Mouse (Mus musculus) olfactory bulb, adult 2 months (tissue): ENCODE data around the gene Slc30a4. TPM values are rescaled to one million over a fixed set of nuclear protein-coding genes. Genes with fewer than 3 reads are reported as not detected.

Source experiments
- H3K27ac ChIP-seq: fragments of 200-500 bp; 2 replicates; pipeline ENCODE4 v1.5.1; 2012; ENCODE audit warnings: low read depth, low read length; ENCODE audit not compliant: insufficient read depth
- H3K4me1 ChIP-seq: fragments of 200-500 bp; 2 replicates; pipeline ENCODE4 v1.6.1; 2012; ENCODE audit warnings: low read length; ENCODE audit not compliant: control insufficient read depth, insufficient read depth
- H3K4me3 ChIP-seq: fragments of 200-500 bp; 2 replicates; pipeline ENCODE4 v1.5.1; 2012; ENCODE audit warnings: mild to moderate bottlenecking, low read depth, low read length, moderate library complexity; ENCODE audit not compliant: insufficient read depth
- CTCF ChIP-seq: fragments of 200-500 bp; IDR thresholded peaks from 2 replicates; pipeline ENCODE4 v1.5.1; 2012; ENCODE audit warnings: low read depth, mild to moderate bottlenecking, low read length, moderate library complexity; ENCODE audit not compliant: insufficient read depth
- POLR2A ChIP-seq: fragments of 200-500 bp; IDR thresholded peaks from 2 replicates; pipeline ENCODE4 v1.6.1; 2012; ENCODE audit warnings: mild to moderate bottlenecking, low read depth, low read length, moderate library complexity; ENCODE audit not compliant: insufficient read depth
- WGBS: fragments of 180-500 bp; shearing (Covaris S2); methylation state at CpG from one replicate; pipeline ENCODE4 v1.1.7; 2018; 5-methylcytosine and 5-hydroxymethylcytosine counted together
- polyA plus RNA-seq: library from polyadenylated mRNA; stranded (reverse); fragments of >200 nt; gene quantifications from 2 replicates; pipeline ENCODE4 v1.2.4, GENCODE M21; 2012; ENCODE audit warnings: low replicate concordance; ENCODE audit not compliant: missing spikeins, insufficient read depth, insufficient read length

The Slc30a4 gene
- polyA plus RNA-seq, 1 experiment: not detected

GRCm38 (mm10) chr2:122665253-122665972 is 37.0 kb downstream of the Slc30a4 start:
- no peak overlapping the region for H3K27ac ChIP-seq
- peaks cover 3% of the 10 kb centered on the region; the same call in 1 of the 2 replicates for H3K4me1 ChIP-seq
- 49% methylated on average over 6 of the region's 6 CpGs for WGBS
- no peak overlapping the region for H3K4me3 ChIP-seq
- no peak for TF ChIP-seq CTCF
- no peak for TF ChIP-seq POLR2A

GRCm38 (mm10) chr2:122659825-122660224 is 42.6 kb downstream of the Slc30a4 start:
- H3K4me3 ChIP-seq: no peak overlapping the region
- WGBS: 87% methylated on average over 7 of the region's 7 CpGs
- no peak for TF ChIP-seq CTCF
- no peaks in the 10 kb centered on the region for H3K4me1 ChIP-seq
- no peak overlapping the region for H3K27ac ChIP-seq

DNA sequence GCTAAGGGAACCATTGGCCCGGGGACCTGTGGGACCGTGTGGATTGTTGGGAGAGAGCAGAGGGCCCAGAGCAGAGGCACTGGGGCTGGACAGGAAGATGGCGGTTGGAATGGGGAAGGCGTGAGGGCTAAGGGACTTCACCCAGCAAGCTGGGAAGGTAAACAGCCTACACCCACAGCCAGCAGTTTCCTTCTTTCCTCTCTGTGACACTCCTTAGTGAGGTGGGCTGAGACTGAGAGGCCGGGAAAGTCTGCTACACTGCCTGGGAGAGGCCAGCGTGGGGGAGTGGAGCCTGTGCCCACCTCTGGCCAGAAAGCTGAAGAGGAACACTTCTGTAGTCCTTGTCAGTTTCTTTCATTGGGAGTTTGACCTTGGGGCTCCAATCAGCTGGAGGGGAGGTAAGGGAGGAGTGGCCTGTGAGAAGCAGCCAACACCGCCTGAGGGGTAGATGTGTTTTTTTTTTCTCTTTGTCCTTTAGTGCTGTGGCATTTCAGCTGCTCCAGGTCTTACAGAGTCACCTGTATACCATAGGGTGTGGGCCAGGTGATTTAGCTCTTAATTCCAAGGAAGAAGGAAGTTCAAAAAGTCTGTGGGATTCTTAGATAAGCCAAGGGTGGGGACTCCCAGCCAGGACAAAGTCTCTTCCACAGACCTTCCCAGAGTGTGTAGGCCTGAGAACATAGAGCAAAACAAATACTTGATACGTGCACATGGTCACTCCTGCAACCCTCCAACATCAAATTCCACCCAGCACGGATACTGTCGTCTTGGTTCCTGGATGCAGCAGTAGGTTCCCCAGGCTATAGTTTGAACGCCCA is 44.5 kb downstream of the Slc30a4 start:
- no peak overlapping the region for H3K4me3 ChIP-seq
- TF ChIP-seq CTCF (no peak), POLR2A (no peak)
- WGBS: 93% methylated on average over 11 of the region's 11 CpGs
- no peaks in the 10 kb centered on the region for H3K4me1 ChIP-seq
- no peak overlapping the region for H3K27ac ChIP-seq

DNA sequence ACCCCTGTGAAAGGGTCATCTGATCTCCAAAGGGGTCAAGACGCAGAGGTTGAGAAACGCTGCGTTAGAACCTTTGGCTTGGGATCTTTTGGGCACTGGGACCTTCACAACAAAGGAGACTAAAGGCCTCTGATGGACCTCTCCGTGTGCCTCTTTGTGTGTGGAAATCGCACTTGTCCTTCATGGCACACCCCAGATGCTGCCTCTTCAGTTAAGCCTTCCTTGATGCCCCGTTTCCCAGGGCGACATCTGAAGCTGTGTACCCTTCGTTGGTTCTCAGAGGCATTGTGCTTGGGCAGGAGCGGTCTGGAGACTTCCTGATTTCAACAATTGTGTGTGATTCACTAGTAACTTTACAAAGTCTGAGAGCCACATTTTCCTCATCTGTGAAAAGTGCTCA is 45.7 kb downstream of the Slc30a4 start:
- 80% methylated on average over 9 of the region's 9 CpGs for WGBS
- no peak for TF ChIP-seq CTCF
- TF ChIP-seq POLR2A: no peak
- no peaks in the 10 kb centered on the region; the same call in 1 of the 2 replicates for H3K4me1 ChIP-seq
- no peak overlapping the region for H3K4me3 ChIP-seq
- H3K27ac ChIP-seq: no peak overlapping the region

- H3K27ac ChIP-seq: no peak overlapping the region
- H3K4me1 ChIP-seq: no peaks in the 10 kb centered on the region; the same call in 1 of the 2 replicates
- whole genome bisulfite sequencing: 69% methylated on average over 2 of the region's 2 CpGs
- no peak overlapping the region for H3K4me3 ChIP-seq
- TF ChIP-seq CTCF: no peak
- no peak for TF ChIP-seq POLR2A
Measured at GRCm38 (mm10) chr2:122656052-122656451, 46.4 kb downstream of the Slc30a4 start.

- no peak overlapping the region for H3K4me3 ChIP-seq
- H3K4me1 ChIP-seq: no peaks in the 10 kb centered on the region; the same call in 1 of the 2 replicates
- TF ChIP-seq CTCF: no peak
- no peak for TF ChIP-seq POLR2A
- WGBS: 74% methylated on average over 17 of the region's 17 CpGs
- no peak overlapping the region for H3K27ac ChIP-seq
Measured at GRCm38 (mm10) chr2:122652096-122653084, 50.1 kb downstream of the Slc30a4 start.

DNA sequence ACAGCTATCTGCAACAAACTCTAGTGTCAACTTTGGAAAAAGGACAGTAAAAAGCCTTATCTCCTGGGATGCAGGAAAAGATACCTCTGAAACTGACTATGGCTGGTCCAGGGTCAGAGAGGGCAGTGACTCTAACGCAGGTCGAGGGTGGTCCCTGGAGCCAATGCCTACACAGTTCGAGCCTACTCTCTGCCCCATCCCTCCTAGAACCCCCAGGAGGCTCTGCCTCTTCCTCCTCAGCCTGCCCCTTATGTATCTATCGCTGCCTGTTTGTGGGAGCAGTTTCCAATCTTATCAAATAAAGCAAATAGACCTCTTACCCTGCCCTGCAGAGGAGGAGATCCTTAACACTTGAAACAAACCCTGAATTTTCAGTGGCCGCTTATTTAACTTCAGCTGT is 63.8 kb downstream of the Slc30a4 start:
- Histone ChIP-seq H3K27ac (no peak overlapping the region), H3K4me1 (peaks cover 4% of the 10 kb centered on the region; the same call in 1 of the 2 replicates), H3K4me3 (no peak overlapping the region)
- no peak for TF ChIP-seq CTCF
- TF ChIP-seq POLR2A: no peak
- WGBS: 74% methylated on average over 5 of the region's 5 CpGs

GRCm38 (mm10) chr2:122638029-122638428 is 64.4 kb downstream of the Slc30a4 start:
- Histone ChIP-seq H3K4me3 (peak overlapping the region; percentile 41), H3K4me1 (peaks cover 4% of the 10 kb centered on the region; the same call in 1 of the 2 replicates), H3K27ac (no peak overlapping the region)
- TF ChIP-seq CTCF (no peak), POLR2A (no peak)
- WGBS: 44% methylated on average over 12 of the region's 12 CpGs
